Mouse (Mus musculus) olfactory bulb, adult 2 months (tissue): ENCODE results near the gene H2al1d.
"Not testable (repeated sequence)": the region's sequence is repeated elsewhere in the genome, so short reads cannot be mapped to it uniquely, and the experiment has no call there.

Experiments
- CTCF ChIP-seq: fragments of 200-500 bp; IDR thresholded peaks from 2 replicates; pipeline ENCODE4 v1.5.1; 2012; ENCODE audit warnings: low read depth, mild to moderate bottlenecking, low read length, moderate library complexity; ENCODE audit not compliant: insufficient read depth
- POLR2A ChIP-seq: fragments of 200-500 bp; IDR thresholded peaks from 2 replicates; pipeline ENCODE4 v1.6.1; 2012; ENCODE audit warnings: mild to moderate bottlenecking, low read depth, low read length, moderate library complexity; ENCODE audit not compliant: insufficient read depth

DNA sequence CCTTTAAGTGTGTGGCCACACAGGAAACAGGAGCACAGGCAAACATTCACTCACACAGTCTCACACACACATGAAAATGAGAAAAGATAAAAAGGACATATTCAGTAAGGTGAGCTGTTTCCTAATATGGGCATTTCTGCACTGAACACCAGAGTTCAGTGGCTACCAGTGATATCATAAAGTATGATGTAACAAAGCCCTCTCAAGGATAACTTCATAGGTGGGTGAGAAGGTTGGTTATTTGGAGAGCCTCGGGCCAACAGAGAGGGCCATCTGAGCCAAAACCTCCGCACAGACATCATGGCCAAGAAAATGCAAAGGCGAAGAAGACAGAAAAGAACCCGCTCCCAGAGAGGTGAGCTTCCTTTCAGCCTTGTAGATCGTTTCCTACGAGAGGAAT, 12.6 kb downstream of the H2al1d start, which contains the start of gene H2al1h:
- not testable (repeated sequence) for TF ChIP-seq POLR2A, CTCF
